11 mouse cellular contexts compared by ENCODE assay signal in the genomic region with DNA sequence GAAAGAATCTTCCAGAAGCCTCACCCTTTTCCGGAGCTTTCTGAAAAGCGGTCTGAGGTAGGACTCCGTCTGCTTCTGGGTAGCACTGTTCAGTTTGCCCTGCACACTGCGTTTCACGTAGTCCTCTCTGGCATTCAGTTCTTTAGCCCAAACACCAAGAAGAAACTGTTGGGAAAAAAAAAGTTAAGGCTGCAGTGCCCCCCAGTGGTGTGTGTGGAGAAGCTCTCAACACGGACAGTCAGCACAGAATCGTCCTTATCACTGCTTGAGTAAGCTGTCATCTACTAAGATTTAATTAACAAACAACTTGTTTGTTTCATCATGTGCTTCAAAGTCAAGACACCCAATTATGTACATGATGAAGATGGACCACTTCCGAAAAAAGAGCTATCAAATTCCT. TPM values are rescaled to one million over a fixed set of nuclear protein-coding genes. Genes with fewer than 3 reads are reported as not detected.
A peak's percentile ranks its signal among the peaks of the same experiment; 100 is the strongest.
DNase-seq lines count a peak whose midpoint lies in the region; ATAC-seq and TF ChIP-seq lines count a peak whose summit lies in the region.
"Had no signal": no experiment of that assay in that cellular context is flagged by ENCODE, and none has a peak within 500 bp of the region (broad histone marks: within the 10 kb centered on the region; RNA-seq: fewer than 3 reads in every experiment).

No protein-coding gene starts in this region.

- TF ChIP-seq CTCF in liver, embryonic 14.5 days (IDR thresholded peaks at IDR 0.05; ENCODE audit: low read depth), result peak; percentile 41; the same call in 1 of the 2 replicates
- TF ChIP-seq CTCF in ES-Bruce4 (IDR thresholded peaks at IDR 0.05; ENCODE audit: low read depth, low read length), result peak; percentile 18
- TF ChIP-seq CTCF in cortical plate, adult 2 months (IDR thresholded peaks at IDR 0.05; ENCODE audit: extremely low read depth, insufficient read depth, low read length), result peak; percentile 48

- no peak overlapping the region for H3K27ac ChIP-seq in liver, embryonic 14.5 days
- no peak overlapping the region for H3K27ac ChIP-seq in liver, embryonic 11.5 days (ENCODE audit: low read depth, low read length)
- no peak overlapping the region for H3K27ac ChIP-seq in ES-Bruce4 (ENCODE audit: insufficient read depth, low read length)
- H3K27ac ChIP-seq in cortical plate, adult 2 months (ENCODE audit: insufficient read depth, low read length), result no peak overlapping the region
- H3K27ac ChIP-seq: heart, embryonic 15.5 days had no signal

- H3K9ac ChIP-seq in liver, embryonic 14.5 days (replicated peaks), result no peak overlapping the region
- H3K9ac ChIP-seq in liver, embryonic 11.5 days (ENCODE audit: low read depth, low read length), result no peak overlapping the region
- H3K9ac ChIP-seq in ES-Bruce4 (ENCODE audit: low read depth, poor library complexity, severe bottlenecking), result no peak overlapping the region
- H3K9ac ChIP-seq: heart, embryonic 15.5 days had no signal

- no peak overlapping the region for H3K4me3 ChIP-seq in liver, embryonic 14.5 days (ENCODE audit: insufficient read depth in 1 of 2, low read depth in 2 of 2, low read length in 2 of 2)
- no peak overlapping the region for H3K4me3 ChIP-seq in liver, embryonic 11.5 days (ENCODE audit: low read depth, low read length)
- no peak overlapping the region for H3K4me3 ChIP-seq in ES-Bruce4 (ENCODE audit: low read depth, low read length)
- H3K4me3 ChIP-seq in cortical plate, adult 2 months (ENCODE audit: insufficient read depth, low read length), result no peak overlapping the region
- H3K4me3 ChIP-seq: heart, embryonic 15.5 days had no signal

- no peaks in the 10 kb centered on the region for H3K4me1 ChIP-seq in liver, embryonic 14.5 days (replicated peaks; ENCODE audit: control insufficient read depth in 2 of 2, insufficient read depth in 2 of 2, low read length in 1 of 2)
- H3K4me1 ChIP-seq in liver, embryonic 11.5 days (replicated peaks; ENCODE audit: control insufficient read depth, insufficient read depth, low read length), result no peaks in the 10 kb centered on the region
- H3K4me1 ChIP-seq in ES-Bruce4 (ENCODE audit: control insufficient read depth, insufficient read depth, low read length), result peaks cover 3% of the 10 kb centered on the region
- H3K4me1 ChIP-seq in cortical plate, adult 2 months (ENCODE audit: control insufficient read depth, insufficient read depth, low read length), result no peaks in the 10 kb centered on the region; the same call in 1 of the 2 replicates
- H3K4me1 ChIP-seq: heart, embryonic 15.5 days had no signal

- no peaks in the 10 kb centered on the region for H3K27me3 ChIP-seq in liver, embryonic 14.5 days (ENCODE audit: control insufficient read depth, insufficient read depth, low read length)
- no peaks in the 10 kb centered on the region for H3K27me3 ChIP-seq in liver, embryonic 11.5 days (replicated peaks; ENCODE audit: control insufficient read depth, insufficient read depth, low read length)
- H3K27me3 ChIP-seq in ES-Bruce4 (ENCODE audit: control insufficient read depth, insufficient read depth, low read length, poor library complexity, severe bottlenecking), result no peaks in the 10 kb centered on the region
- H3K27me3 ChIP-seq: heart, embryonic 15.5 days had no signal

- 85% methylated on average over 8 of the region's 8 CpGs for WGBS in liver, embryonic 14.5 days (ENCODE audit: insufficient replicate concordance)
- WGBS in liver, embryonic 11.5 days, result 87% methylated on average over 8 of the region's 8 CpGs

- no peak for TF ChIP-seq EP300 in liver, embryonic 14.5 days (IDR thresholded peaks at IDR 0.05; ENCODE audit: low read depth)
- no peak for TF ChIP-seq EP300 in ES-Bruce4 (IDR thresholded peaks at IDR 0.05; ENCODE audit: insufficient read depth, low read depth, low read length)

- peak; percentile 27 for DNase-seq in heart, adult 11 months
- DNase-seq in heart, adult 8-10 months (ENCODE audit: low spot score), result no peak
- DNase-seq in liver, embryonic 14.5 days (ENCODE audit: low read depth in 3 of 3, low spot score in 3 of 3), result no peak
- no peak for DNase-seq in liver, embryonic 11.5 days (ENCODE audit: low spot score)
- no peak for DNase-seq in ovary, postnatal 14 days (ENCODE audit: low spot score)
- DNase-seq in spleen, postnatal 10 days (ENCODE audit: low spot score in 2 of 2), result no peak
- DNase-seq: adrenal gland, postnatal 14 days; right cerebral cortex, adult 18-20 months had no signal

- H3K4me2 ChIP-seq in liver, embryonic 14.5 days (ENCODE audit: low read depth), result no peak overlapping the region
- H3K4me2 ChIP-seq in liver, embryonic 11.5 days, result no peak overlapping the region
- H3K4me2 ChIP-seq: heart, embryonic 15.5 days had no signal

- peaks cover 55% of the 10 kb centered on the region for H3K36me3 ChIP-seq in liver, embryonic 14.5 days (replicated peaks; ENCODE audit: control insufficient read depth, insufficient read depth, low read depth)
- peaks cover 23% of the 10 kb centered on the region for H3K36me3 ChIP-seq in liver, embryonic 11.5 days (ENCODE audit: control insufficient read depth, insufficient read depth, low read length)
- H3K36me3 ChIP-seq in ES-Bruce4 (ENCODE audit: control insufficient read depth, insufficient read depth, low read length, poor library complexity, severe bottlenecking), result peaks cover 22% of the 10 kb centered on the region

- no peak for TF ChIP-seq POLR2A in ES-Bruce4 (IDR thresholded peaks at IDR 0.05; ENCODE audit: insufficient read depth, low read length)
- no peak for TF ChIP-seq POLR2A in cortical plate, adult 2 months (IDR thresholded peaks at IDR 0.05; ENCODE audit: extremely low read depth, insufficient read depth, low read length)

- no peak for ATAC-seq in liver, embryonic 14.5 days (ENCODE audit: insufficient read depth)
- no peak for ATAC-seq in liver, embryonic 11.5 days (replicated peaks; ENCODE audit: low FRiP score)

- no peaks in the 10 kb centered on the region for H3K9me3 ChIP-seq in liver, embryonic 14.5 days (ENCODE audit: control insufficient read depth, low read length)
- no peaks in the 10 kb centered on the region for H3K9me3 ChIP-seq in liver, embryonic 11.5 days (ENCODE audit: control insufficient read depth, low read length)
- H3K9me3 ChIP-seq in ES-Bruce4 (replicated peaks; ENCODE audit: control insufficient read depth, insufficient read depth, low read length, poor library complexity, severe bottlenecking), result no peaks in the 10 kb centered on the region
- H3K9me3 ChIP-seq: heart, embryonic 15.5 days had no signal

RNA-seq across cellular contexts. Expression of a gene that starts 16.1 kb away (rescaled TPM):
- 10 to 100 TPM; 34.0 to 37.1 (median 35.2) TPM for total RNA-seq in heart, adult 8-10 months (2022)
- polyA plus RNA-seq in liver, embryonic 14.5 days (2012; rRNA removed), result 12.9 and 19.1 TPM in 2 replicates
- polyA plus RNA-seq in liver, embryonic 14.5 days (2014; fragmentation: Nextera tagmentation; extraction: Ambion mirVana), result 23.7 and 24.0 TPM in 2 replicates
- 37.1 and 39.9 TPM in 2 replicates for polyA plus RNA-seq in liver, embryonic 11.5 days (2014; fragmentation: Nextera tagmentation; extraction: Ambion mirVana)
- polyA plus RNA-seq in ES-Bruce4 (2011; ENCODE audit: insufficient read depth, insufficient read length, low read depth, missing spikeins), result 48.1 and 52.1 TPM in 2 replicates
- polyA plus RNA-seq in cortical plate, adult 2 months (2012; rRNA removed), result 41.1 and 41.3 TPM in 2 replicates
